In the genomic region with DNA sequence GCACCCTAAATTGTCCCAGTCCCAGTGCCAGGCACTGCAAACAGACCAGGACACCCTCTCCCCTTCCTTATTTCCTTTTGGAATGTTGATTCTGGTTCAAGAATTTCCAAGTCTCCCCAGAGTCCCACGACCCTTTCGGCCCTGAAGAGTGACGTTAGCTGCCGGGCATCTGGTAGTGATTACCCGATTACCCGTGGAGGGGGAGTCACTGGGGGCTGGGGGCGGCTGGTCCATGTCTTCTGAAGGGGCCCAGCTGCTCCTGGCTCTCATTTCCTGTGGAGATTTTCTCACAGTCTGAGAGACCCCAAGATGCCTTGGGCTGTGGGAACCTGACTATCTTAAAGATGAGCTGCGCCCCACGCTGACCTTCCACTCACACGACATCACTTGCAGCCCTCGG, we compare ENCODE assay signal across 9 mouse cellular contexts. TPM values are rescaled to one million over a fixed set of nuclear protein-coding genes. Genes with fewer than 3 reads are reported as not detected.
A peak's percentile ranks its signal among the peaks of the same experiment; 100 is the strongest.
DNase-seq lines count a peak whose midpoint lies in the region; ATAC-seq and TF ChIP-seq lines count a peak whose summit lies in the region.
"Had no signal": no experiment of that assay in that cellular context is flagged by ENCODE, and none has a peak within 500 bp of the region (broad histone marks: within the 10 kb centered on the region; RNA-seq: fewer than 3 reads in every experiment).

No protein-coding gene starts in this region.

- no peak overlapping the region for H3K9ac ChIP-seq in forebrain, embryonic 12.5 days
- no peak overlapping the region for H3K9ac ChIP-seq in forebrain, embryonic 15.5 days (replicated peaks)
- H3K9ac ChIP-seq in stomach, postnatal 0 days (ENCODE audit: low read length): peak overlapping the region; percentile 27; the same call in 1 of the 2 replicates

- no peaks in the 10 kb centered on the region for H3K9me3 ChIP-seq in forebrain, embryonic 12.5 days
- no peaks in the 10 kb centered on the region for H3K9me3 ChIP-seq in forebrain, embryonic 15.5 days
- H3K9me3 ChIP-seq in stomach, postnatal 0 days (ENCODE audit: control insufficient read depth, low read length): no peaks in the 10 kb centered on the region

- TF ChIP-seq EP300 in stomach, postnatal 0 days (optimal IDR thresholded peaks at IDR 0.05): no peak

- 0 out of 2 replicates have a peak overlapping the region, but pooled peaks have one; percentile 42 for H3K27ac ChIP-seq in forebrain, embryonic 12.5 days
- H3K27ac ChIP-seq in forebrain, embryonic 15.5 days (replicated peaks): no peak overlapping the region
- H3K27ac ChIP-seq in stomach, postnatal 0 days (replicated peaks): peak overlapping the region; percentile 45; the same call in 1 of the 2 replicates
- H3K27ac ChIP-seq: layer of hippocampus, adult 2 months had no signal

- 70% methylated on average over 11 of the region's 11 CpGs for WGBS in forebrain, embryonic 12.5 days
- WGBS in forebrain, embryonic 15.5 days: 60% methylated on average over 11 of the region's 11 CpGs
- WGBS in stomach, postnatal 0 days: 21% methylated on average over 11 of the region's 11 CpGs

- H3K4me3 ChIP-seq in forebrain, embryonic 12.5 days (replicated peaks): no peak overlapping the region
- no peak overlapping the region for H3K4me3 ChIP-seq in forebrain, embryonic 15.5 days
- no peak overlapping the region for H3K4me3 ChIP-seq in stomach, postnatal 0 days (ENCODE audit: low read depth, low read length)
- H3K4me3 ChIP-seq: layer of hippocampus, adult 2 months had no signal

- peaks cover 10% of the 10 kb centered on the region; the same call in 1 of the 2 replicates for H3K27me3 ChIP-seq in forebrain, embryonic 12.5 days
- no peaks in the 10 kb centered on the region for H3K27me3 ChIP-seq in forebrain, embryonic 15.5 days
- no peaks in the 10 kb centered on the region for H3K27me3 ChIP-seq in stomach, postnatal 0 days (ENCODE audit: control insufficient read depth, insufficient read depth, low read length)

- no peak for ATAC-seq in forebrain, embryonic 12.5 days (ENCODE audit: low FRiP score)
- ATAC-seq in forebrain, embryonic 15.5 days (replicated peaks): no peak
- no peak for ATAC-seq in stomach, postnatal 0 days (ENCODE audit: low FRiP score, low TSS enrichment)

- H3K4me2 ChIP-seq in forebrain, embryonic 12.5 days: no peak overlapping the region
- H3K4me2 ChIP-seq in forebrain, embryonic 15.5 days (replicated peaks): no peak overlapping the region
- 0 out of 2 replicates have a peak overlapping the region, but pooled peaks have one; percentile 11 for H3K4me2 ChIP-seq in stomach, postnatal 0 days (replicated peaks; ENCODE audit: low read depth)

- no peak for TF ChIP-seq CTCF in stomach, postnatal 0 days (IDR thresholded peaks at IDR 0.05; ENCODE audit: low read depth)

- peaks cover 12% of the 10 kb centered on the region for H3K4me1 ChIP-seq in forebrain, embryonic 12.5 days
- H3K4me1 ChIP-seq in forebrain, embryonic 15.5 days: peaks cover 4% of the 10 kb centered on the region
- no peaks in the 10 kb centered on the region for H3K4me1 ChIP-seq in stomach, postnatal 0 days (replicated peaks; ENCODE audit: control insufficient read depth, insufficient read depth)

- DNase-seq in testis, postnatal 10 days (ENCODE audit: low spot score): peak; percentile 46
- DNase-seq in testis, postnatal 14 days (ENCODE audit: low spot score): no peak
- peak; percentile 44 for DNase-seq in liver
- DNase-seq in stomach, postnatal 0 days (ENCODE audit: low spot score): no peak
- DNase-seq in cerebellum, postnatal 25 days: no peak
- no peak for DNase-seq in right cerebral cortex, postnatal 4 days

- H3K36me3 ChIP-seq in forebrain, embryonic 12.5 days (replicated peaks): no peaks in the 10 kb centered on the region
- no peaks in the 10 kb centered on the region for H3K36me3 ChIP-seq in forebrain, embryonic 15.5 days
- no peaks in the 10 kb centered on the region for H3K36me3 ChIP-seq in stomach, postnatal 0 days (ENCODE audit: control insufficient read depth, insufficient read depth, low read length)

RNA-seq across cellular contexts. Expression of gene 6330409D20Rik, which starts 10.0 kb away (rescaled TPM):
- 1.9 and 2.1 TPM in 2 replicates for polyA plus RNA-seq in forebrain, embryonic 12.5 days (2016; fragmentation: Nextera tagmentation; extraction: Ambion mirVana)
- 2.4 and 2.7 TPM in 2 replicates for polyA plus RNA-seq in forebrain, embryonic 15.5 days (2015; fragmentation: Nextera tagmentation; extraction: Ambion mirVana)
- not detected in 2 replicates for polyA plus RNA-seq in stomach, postnatal 0 days (2015; fragmentation: Nextera tagmentation; extraction: Ambion mirVana)

RNA-seq across cellular contexts. Expression of gene Sh2d3c, which starts 10.0 kb away (rescaled TPM):
- 30.1 and 35.1 TPM in 2 replicates for polyA plus RNA-seq in forebrain, embryonic 12.5 days (2016; fragmentation: Nextera tagmentation; extraction: Ambion mirVana)
- 39.5 and 39.7 TPM in 2 replicates for polyA plus RNA-seq in forebrain, embryonic 15.5 days (2015; fragmentation: Nextera tagmentation; extraction: Ambion mirVana)
- polyA plus RNA-seq in stomach, postnatal 0 days (2015; fragmentation: Nextera tagmentation; extraction: Ambion mirVana): 7.7 and 8.4 TPM in 2 replicates

RNA-seq across cellular contexts. Expression of gene Cdk9, which starts 18.0 kb away (rescaled TPM):
- polyA plus RNA-seq in forebrain, embryonic 12.5 days (2016; fragmentation: Nextera tagmentation; extraction: Ambion mirVana): 105 and 110 TPM in 2 replicates
- 88.0 and 98.2 TPM in 2 replicates for polyA plus RNA-seq in forebrain, embryonic 15.5 days (2015; fragmentation: Nextera tagmentation; extraction: Ambion mirVana)
- 55.8 and 57.8 TPM in 2 replicates for polyA plus RNA-seq in stomach, postnatal 0 days (2015; fragmentation: Nextera tagmentation; extraction: Ambion mirVana)

RNA-seq across cellular contexts. Expression of gene Tor2a, which starts 26.2 kb away (rescaled TPM):
- 53.3 and 57.0 TPM in 2 replicates for polyA plus RNA-seq in forebrain, embryonic 12.5 days (2016; fragmentation: Nextera tagmentation; extraction: Ambion mirVana)
- 63.2 and 66.3 TPM in 2 replicates for polyA plus RNA-seq in forebrain, embryonic 15.5 days (2015; fragmentation: Nextera tagmentation; extraction: Ambion mirVana)
- polyA plus RNA-seq in stomach, postnatal 0 days (2015; fragmentation: Nextera tagmentation; extraction: Ambion mirVana): 45.9 and 50.3 TPM in 2 replicates

RNA-seq across cellular contexts. Expression of gene Fpgs, which starts 26.9 kb away (rescaled TPM):
- polyA plus RNA-seq in forebrain, embryonic 12.5 days (2016; fragmentation: Nextera tagmentation; extraction: Ambion mirVana): 16.4 and 19.6 TPM in 2 replicates
- polyA plus RNA-seq in forebrain, embryonic 15.5 days (2015; fragmentation: Nextera tagmentation; extraction: Ambion mirVana): 19.9 and 21.2 TPM in 2 replicates
- polyA plus RNA-seq in stomach, postnatal 0 days (2015; fragmentation: Nextera tagmentation; extraction: Ambion mirVana): 15.1 and 17.3 TPM in 2 replicates

Comparison
In these comparisons a context has a peak if more than half of its experiments do, and no peak if none do; other contexts are left out.
1. DNase-seq: peak in testis, postnatal 10 days (single experiment) and liver (single experiment); none in testis, postnatal 14 days (single experiment), stomach, postnatal 0 days (single experiment), cerebellum, postnatal 25 days (0 of 2) and right cerebral cortex, postnatal 4 days (single experiment).